Mouse (Mus musculus) heart, adult 2 months (tissue): Measurements from ENCODE around the gene Ndufs1. TPM values are rescaled to one million over a fixed set of nuclear protein-coding genes. Genes with fewer than 3 reads are reported as not detected.

ENCODE experiments used
- DNase-seq, 2 experiments: peaks; one replicate each; pipeline ENCODE4 v3.0.0; 2021
- H3K27ac ChIP-seq: fragments of 200-600 bp; 2 replicates; pipeline ENCODE4 v1.8.1; 2022
- H3K27me3 ChIP-seq: fragments of 200-500 bp; 2 replicates; pipeline ENCODE4 v1.6.1; 2012; ENCODE audit warnings: mild to moderate bottlenecking, low read length, inconsistent platforms, mixed read lengths; ENCODE audit not compliant: control insufficient read depth, insufficient read depth
- H3K36me3 ChIP-seq: fragments of 200-500 bp; 2 replicates; pipeline ENCODE4 v1.6.1; 2012; ENCODE audit warnings: low read length, inconsistent platforms; ENCODE audit not compliant: control insufficient read depth, insufficient read depth
- H3K4me1 ChIP-seq: fragments of 200-500 bp; 2 replicates; pipeline ENCODE4 v1.6.1; 2011; ENCODE audit warnings: low read length; ENCODE audit not compliant: control insufficient read depth, insufficient read depth
- H3K4me3 ChIP-seq: fragments of 200-600 bp; 2 replicates; pipeline ENCODE4 v1.8.1; 2022
- H3K79me2 ChIP-seq: fragments of 200-500 bp; replicated peaks from 2 replicates; pipeline ENCODE4 v1.6.1; 2012; ENCODE audit warnings: mild to moderate bottlenecking, inconsistent platforms, low read length, moderate library complexity, mixed read lengths; ENCODE audit not compliant: control insufficient read depth, insufficient read depth
- H3K9ac ChIP-seq: fragments of 200-500 bp; 2 replicates; pipeline ENCODE4 v1.6.1; 2012; ENCODE audit warnings: low read depth, mild to moderate bottlenecking, control low read depth, inconsistent platforms, low read length, mixed read lengths
- CTCF ChIP-seq: fragments of 200-600 bp; IDR thresholded peaks from 2 replicates; pipeline ENCODE4 v1.8.1; 2022; ENCODE audit warnings: antibody characterized with exemption, mild to moderate bottlenecking, moderate library complexity
- EP300 ChIP-seq: fragments of 200-500 bp; IDR thresholded peaks from 2 replicates; pipeline ENCODE4 v1.6.1; 2011; ENCODE audit warnings: low read depth, low read length, control low read depth; ENCODE audit not compliant: insufficient read depth
- POLR2A ChIP-seq: fragments of 200-500 bp; IDR thresholded peaks from 2 replicates; pipeline ENCODE4 v1.6.1; 2011; ENCODE audit warnings: mild to moderate bottlenecking, low read depth, low read length, control low read depth; ENCODE audit not compliant: insufficient read depth
- WGBS: fragments of 180-500 bp; shearing (Covaris S2); methylation state at CpG from one replicate; pipeline ENCODE4 v1.1.7; 2018; 5-methylcytosine and 5-hydroxymethylcytosine counted together
- intact Hi-C: fragments of 180-260 bp; cut with DNase I; formaldehyde crosslinking; loops from one replicate; pipeline ENCODE4 v1.15.1; 2025
- polyA plus RNA-seq: library from polyadenylated mRNA; depleted of rRNA; stranded (reverse); fragments of >200 nt; gene quantifications from 2 replicates; pipeline ENCODE4 v1.2.3, GENCODE M21; 2012
- total RNA-seq, 2 experiments: library from RNA; stranded (reverse); gene quantifications; 2 replicates each; pipeline ENCODE4 v1.2.3; 2021

Ndufs1 gene
- total and polyA plus RNA-seq, 3 experiments, result 295 to 840 (median 746) TPM

GRCm38 (mm10) chr1:63130883-63131282 lies 45.8 kb downstream of the Ndufs1 start:
- intact Hi-C loops, result no loop called here
- 77% methylated on average over 2 of the region's 2 CpGs for WGBS
- Histone ChIP-seq H3K36me3 (no peaks in the 10 kb centered on the region), H3K79me2 (no peaks in the 10 kb centered on the region), H3K9ac (no peak overlapping the region), H3K4me1 (no peaks in the 10 kb centered on the region), H3K27me3 (no peaks in the 10 kb centered on the region), H3K27ac (no peak overlapping the region), H3K4me3 (no peak overlapping the region)
- no peak for DNase-seq
- TF ChIP-seq EP300 (no peak), POLR2A (no peak), CTCF (no peak)

- Histone ChIP-seq H3K27ac (no peak overlapping the region), H3K36me3 (no peaks in the 10 kb centered on the region), H3K27me3 (no peaks in the 10 kb centered on the region), H3K4me3 (no peak overlapping the region), H3K9ac (no peak overlapping the region), H3K79me2 (no peaks in the 10 kb centered on the region), H3K4me1 (no peaks in the 10 kb centered on the region)
- WGBS, result 14% methylated on average over 18 of the region's 18 CpGs
- intact Hi-C loops, result no loop called here
- DNase-seq, result no peak
- TF ChIP-seq POLR2A, result no peak
- TF ChIP-seq CTCF, result no peak
- TF ChIP-seq EP300, result no peak
Measured at GRCm38 (mm10) chr1:63129857-63130690, 46.6 kb downstream of the Ndufs1 start.

- H3K36me3 ChIP-seq, result no peaks in the 10 kb centered on the region
- H3K9ac ChIP-seq, result no peak overlapping the region
- H3K27ac ChIP-seq, result no peak overlapping the region
- no peak overlapping the region for H3K4me3 ChIP-seq
- H3K79me2 ChIP-seq, result no peaks in the 10 kb centered on the region
- H3K4me1 ChIP-seq, result no peaks in the 10 kb centered on the region
- no peaks in the 10 kb centered on the region for H3K27me3 ChIP-seq
- WGBS, result 82% methylated on average over 3 of the region's 3 CpGs
- intact Hi-C loops, result no loop called here
- TF ChIP-seq POLR2A (no peak), EP300 (no peak), CTCF (no peak)
- DNase-seq, result no peak
Measured at GRCm38 (mm10) chr1:63129273-63129672, 47.4 kb downstream of the Ndufs1 start.

DNA sequence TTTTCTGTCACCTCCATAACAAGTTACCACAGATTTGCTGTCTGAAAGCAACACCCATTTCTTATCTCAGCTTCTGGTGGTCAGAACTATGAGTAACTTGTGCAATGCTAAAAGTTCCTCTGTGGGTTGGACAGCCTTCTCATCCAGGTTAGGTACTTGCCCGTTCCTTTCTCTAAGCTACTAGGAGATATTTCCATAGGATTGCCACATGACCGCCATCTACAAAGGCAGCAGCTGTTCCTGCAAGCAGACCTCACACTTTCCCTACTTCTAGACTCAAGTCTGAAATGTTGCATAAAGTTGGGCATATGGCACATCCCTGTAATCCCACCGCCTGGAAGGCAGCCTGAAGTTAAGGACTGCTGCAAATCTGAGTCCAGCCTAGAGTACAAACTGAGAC lies 50.4 kb downstream of the Ndufs1 start:
- 84% methylated on average over 3 of the region's 3 CpGs for WGBS

GRCm38 (mm10) chr1:63123823-63124450 lies 52.7 kb downstream of the Ndufs1 start:
- Histone ChIP-seq H3K27me3 (no peaks in the 10 kb centered on the region), H3K36me3 (peaks cover 8% of the 10 kb centered on the region), H3K9ac (no peak overlapping the region), H3K27ac (no peak overlapping the region), H3K79me2 (no peaks in the 10 kb centered on the region; the same call in 1 of the 2 replicates), H3K4me1 (no peaks in the 10 kb centered on the region), H3K4me3 (no peak overlapping the region)
- 83% methylated on average over 6 of the region's 6 CpGs for WGBS
- no peak for DNase-seq
- TF ChIP-seq CTCF (no peak), EP300 (no peak), POLR2A (no peak)
- intact Hi-C loops, result no loop called here

More for the DNA sequence above, 50.4 kb downstream of the Ndufs1 start:
- H3K79me2 ChIP-seq, result no peaks in the 10 kb centered on the region
- H3K36me3 ChIP-seq, result peaks cover 2% of the 10 kb centered on the region
- intact Hi-C loops, result no loop called here
- H3K27ac ChIP-seq, result no peak overlapping the region
- H3K4me3 ChIP-seq, result no peak overlapping the region
- no peaks in the 10 kb centered on the region for H3K27me3 ChIP-seq
- H3K9ac ChIP-seq, result no peak overlapping the region
- DNase-seq, result no peak
- H3K4me1 ChIP-seq, result no peaks in the 10 kb centered on the region
- TF ChIP-seq POLR2A, result no peak
- no peak for TF ChIP-seq EP300
- TF ChIP-seq CTCF, result no peak

GRCm38 (mm10) chr1:63122005-63122404 lies 54.6 kb downstream of the Ndufs1 start:
- Histone ChIP-seq H3K79me2 (peaks cover 2% of the 10 kb centered on the region; the same call in 1 of the 2 replicates), H3K36me3 (peaks cover 11% of the 10 kb centered on the region), H3K27me3 (no peaks in the 10 kb centered on the region), H3K4me1 (no peaks in the 10 kb centered on the region), H3K9ac (no peak overlapping the region), H3K27ac (no peak overlapping the region), H3K4me3 (no peak overlapping the region)
- WGBS, result 70% methylated on average over 6 of the region's 6 CpGs
- no peak for DNase-seq
- intact Hi-C loops, result no loop called here
- TF ChIP-seq EP300, result no peak
- TF ChIP-seq POLR2A, result no peak
- no peak for TF ChIP-seq CTCF
